Mouse (Mus musculus) bone marrow, adult 2 months (tissue): Measurements from ENCODE around the gene Ttc30b.

Experiments
- CTCF ChIP-seq: fragments of 200-500 bp; IDR thresholded peaks from 2 replicates; pipeline ENCODE4 v1.5.1; 2011; ENCODE audit warnings: low read length, control low read depth; ENCODE audit not compliant: control insufficient read depth, insufficient read depth
- POLR2A ChIP-seq: fragments of 200-500 bp; IDR thresholded peaks from 2 replicates; pipeline ENCODE4 v1.6.1; 2011; ENCODE audit warnings: low read depth, mild to moderate bottlenecking, control low read depth, low read length, borderline replicate concordance; ENCODE audit not compliant: control insufficient read depth

DNA sequence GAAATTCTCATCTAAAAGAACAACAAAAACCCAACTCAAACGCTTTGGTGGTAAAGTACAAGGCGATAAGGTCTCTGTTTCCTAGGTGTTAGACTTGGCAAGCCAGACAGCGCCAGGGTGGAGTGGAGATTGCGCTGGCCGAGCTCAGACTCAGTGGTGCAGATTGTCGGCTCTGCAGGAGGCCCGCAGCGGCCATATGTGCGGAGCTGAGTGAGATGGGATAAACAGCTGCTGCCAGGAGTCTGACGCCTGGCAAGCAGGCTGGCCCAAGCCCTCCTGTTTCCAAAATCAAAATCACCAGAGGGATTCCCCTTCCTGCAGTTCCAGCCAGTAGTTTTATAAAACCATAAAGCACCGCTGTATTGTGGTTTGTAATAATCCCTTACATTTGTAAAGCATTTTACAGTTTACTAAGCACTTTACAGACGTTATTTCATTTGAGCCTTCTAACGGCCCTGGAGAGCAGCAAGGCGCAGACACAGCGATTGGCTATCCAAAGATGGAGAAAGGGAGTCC lies 21.5 kb upstream of the Ttc30b start:
- TF ChIP-seq POLR2A (no peak), CTCF (no peak)
